Mouse (Mus musculus): ENCODE data around the gene Dlg2. TPM values are rescaled to one million over a fixed set of nuclear protein-coding genes. Genes with fewer than 3 reads are reported as not detected.

Dlg2 gene
- polyA plus RNA-seq, 1 experiment from 2014 or later = 6.3 TPM

GRCm38 (mm10) chr7:92461256-92461655 lies 1984.8 kb downstream of the Dlg2 start:
- Histone ChIP-seq H3K9ac (ENCODE audit: low read length) (no peak overlapping the region), H3K36me3 (ENCODE audit: control insufficient read depth, insufficient read depth, low read length) (no peaks in the 10 kb centered on the region), H3K27ac (ENCODE audit: low read depth) (no peak overlapping the region), H3K4me2 (ENCODE audit: low read length) (no peak overlapping the region), H3K4me3 (ENCODE audit: low read depth, low read length) (no peak overlapping the region), H3K9me3 (ENCODE audit: control insufficient read depth, low read length) (no peaks in the 10 kb centered on the region), H3K4me1 (replicated peaks; ENCODE audit: control insufficient read depth, insufficient read depth, low read length) (no peaks in the 10 kb centered on the region), H3K27me3 (replicated peaks; ENCODE audit: control insufficient read depth, insufficient read depth, low read length) (no peaks in the 10 kb centered on the region)
- ATAC-seq (replicated peaks; ENCODE audit: low FRiP score, low TSS enrichment, low read depth) (no peak), DNase-seq (ENCODE audit: low spot score) (no peak)
- 66% methylated on average over 3 of the region's 3 CpGs for WGBS

GRCm38 (mm10) chr7:92463080-92463877 lies 1986.8 kb downstream of the Dlg2 start:
- WGBS = 54% methylated on average over 2 of the region's 2 CpGs

GRCm38 (mm10) chr7:92464290-92464689 lies 1987.8 kb downstream of the Dlg2 start:
- Histone ChIP-seq H3K9me3 (ENCODE audit: control insufficient read depth, low read length) (no peaks in the 10 kb centered on the region), H3K36me3 (ENCODE audit: control insufficient read depth, insufficient read depth, low read length) (no peaks in the 10 kb centered on the region), H3K27ac (ENCODE audit: low read depth) (no peak overlapping the region), H3K4me2 (ENCODE audit: low read length) (no peak overlapping the region), H3K4me3 (ENCODE audit: low read depth, low read length) (no peak overlapping the region), H3K4me1 (replicated peaks; ENCODE audit: control insufficient read depth, insufficient read depth, low read length) (no peaks in the 10 kb centered on the region), H3K27me3 (replicated peaks; ENCODE audit: control insufficient read depth, insufficient read depth, low read length) (no peaks in the 10 kb centered on the region), H3K9ac (ENCODE audit: low read length) (no peak overlapping the region)
- DNase-seq (ENCODE audit: low spot score) (no peak), ATAC-seq (replicated peaks; ENCODE audit: low FRiP score, low TSS enrichment, low read depth) (no peak)
- 67% methylated on average over 2 of the region's 2 CpGs for WGBS

More at GRCm38 (mm10) chr7:92463080-92463877, 1986.8 kb downstream of the Dlg2 start:
- ATAC-seq (replicated peaks; ENCODE audit: low FRiP score, low TSS enrichment, low read depth) (no peak), DNase-seq (ENCODE audit: low spot score) (no peak)
- H3K27me3 ChIP-seq (replicated peaks; ENCODE audit: control insufficient read depth, insufficient read depth, low read length) = no peaks in the 10 kb centered on the region
- no peak overlapping the region for H3K9ac ChIP-seq (ENCODE audit: low read length)
- no peaks in the 10 kb centered on the region for H3K36me3 ChIP-seq (ENCODE audit: control insufficient read depth, insufficient read depth, low read length)
- H3K9me3 ChIP-seq (ENCODE audit: control insufficient read depth, low read length) = no peaks in the 10 kb centered on the region
- H3K4me2 ChIP-seq (ENCODE audit: low read length) = no peak overlapping the region
- H3K4me1 ChIP-seq (replicated peaks; ENCODE audit: control insufficient read depth, insufficient read depth, low read length) = no peaks in the 10 kb centered on the region
- no peak overlapping the region for H3K4me3 ChIP-seq (ENCODE audit: low read depth, low read length)
- no peak overlapping the region for H3K27ac ChIP-seq (ENCODE audit: low read depth)

GRCm38 (mm10) chr7:92479143-92479542 lies 2002.7 kb downstream of the Dlg2 start:
- H3K36me3 ChIP-seq (ENCODE audit: control insufficient read depth, insufficient read depth, low read length) = no peaks in the 10 kb centered on the region
- H3K9ac ChIP-seq (ENCODE audit: low read length) = no peak overlapping the region
- H3K4me2 ChIP-seq (ENCODE audit: low read length) = no peak overlapping the region
- no peak overlapping the region for H3K27ac ChIP-seq (ENCODE audit: low read depth)
- no peaks in the 10 kb centered on the region for H3K4me1 ChIP-seq (replicated peaks; ENCODE audit: control insufficient read depth, insufficient read depth, low read length)
- ATAC-seq (replicated peaks; ENCODE audit: low FRiP score, low TSS enrichment, low read depth) (no peak), DNase-seq (ENCODE audit: low spot score) (no peak)
- no peaks in the 10 kb centered on the region for H3K27me3 ChIP-seq (replicated peaks; ENCODE audit: control insufficient read depth, insufficient read depth, low read length)
- WGBS = 70% methylated on average over 1 of the region's 1 CpGs
- H3K9me3 ChIP-seq (ENCODE audit: control insufficient read depth, low read length) = no peaks in the 10 kb centered on the region
- no peak overlapping the region for H3K4me3 ChIP-seq (ENCODE audit: low read depth, low read length)

- Histone ChIP-seq H3K4me1 (replicated peaks; ENCODE audit: control insufficient read depth, insufficient read depth, low read length) (no peaks in the 10 kb centered on the region), H3K27me3 (replicated peaks; ENCODE audit: control insufficient read depth, insufficient read depth, low read length) (no peaks in the 10 kb centered on the region), H3K9me3 (ENCODE audit: control insufficient read depth, low read length) (no peaks in the 10 kb centered on the region), H3K36me3 (ENCODE audit: control insufficient read depth, insufficient read depth, low read length) (no peaks in the 10 kb centered on the region), H3K27ac (ENCODE audit: low read depth) (no peak overlapping the region), H3K4me3 (ENCODE audit: low read depth, low read length) (no peak overlapping the region), H3K4me2 (ENCODE audit: low read length) (no peak overlapping the region), H3K9ac (ENCODE audit: low read length) (no peak overlapping the region)
- DNase-seq (ENCODE audit: low spot score) (no peak), ATAC-seq (replicated peaks; ENCODE audit: low FRiP score, low TSS enrichment, low read depth) (no peak)
- whole genome bisulfite sequencing = 80% methylated on average over 2 of the region's 2 CpGs
These were observed 2003.3 kb downstream of the Dlg2 start for GRCm38 (mm10) chr7:92479748-92480147.

- H3K9me3 ChIP-seq (ENCODE audit: control insufficient read depth, low read length) = no peaks in the 10 kb centered on the region
- no peak overlapping the region for H3K4me2 ChIP-seq (ENCODE audit: low read length)
- WGBS = 81% methylated on average over 3 of the region's 3 CpGs
- no peaks in the 10 kb centered on the region for H3K36me3 ChIP-seq (ENCODE audit: control insufficient read depth, insufficient read depth, low read length)
- DNase-seq (ENCODE audit: low spot score) (no peak), ATAC-seq (replicated peaks; ENCODE audit: low FRiP score, low TSS enrichment, low read depth) (no peak)
- H3K27me3 ChIP-seq (replicated peaks; ENCODE audit: control insufficient read depth, insufficient read depth, low read length) = no peaks in the 10 kb centered on the region
- H3K4me1 ChIP-seq (replicated peaks; ENCODE audit: control insufficient read depth, insufficient read depth, low read length) = no peaks in the 10 kb centered on the region; the same call in 1 of the 2 replicates
- H3K27ac ChIP-seq (ENCODE audit: low read depth) = no peak overlapping the region
- H3K4me3 ChIP-seq (ENCODE audit: low read depth, low read length) = no peak overlapping the region
- H3K9ac ChIP-seq (ENCODE audit: low read length) = no peak overlapping the region
These were observed 2006.9 kb downstream of the Dlg2 start for GRCm38 (mm10) chr7:92483346-92483745.

- Histone ChIP-seq H3K36me3 (ENCODE audit: control insufficient read depth, insufficient read depth, low read length) (no peaks in the 10 kb centered on the region), H3K27me3 (replicated peaks; ENCODE audit: control insufficient read depth, insufficient read depth, low read length) (no peaks in the 10 kb centered on the region), H3K4me3 (ENCODE audit: low read depth, low read length) (no peak overlapping the region), H3K9me3 (ENCODE audit: control insufficient read depth, low read length) (no peaks in the 10 kb centered on the region), H3K9ac (ENCODE audit: low read length) (no peak overlapping the region), H3K4me2 (ENCODE audit: low read length) (no peak overlapping the region), H3K27ac (ENCODE audit: low read depth) (peak overlapping the region; percentile 43; the same call in 1 of the 2 replicates), H3K4me1 (replicated peaks; ENCODE audit: control insufficient read depth, insufficient read depth, low read length) (no peaks in the 10 kb centered on the region; the same call in 1 of the 2 replicates)
- no peak for DNase-seq (ENCODE audit: low spot score)
- no peak for ATAC-seq (replicated peaks; ENCODE audit: low FRiP score, low TSS enrichment, low read depth)
- WGBS = 19% methylated on average over 3 of the region's 3 CpGs
These were observed 2009.6 kb downstream of the Dlg2 start for GRCm38 (mm10) chr7:92485881-92486710.

- Histone ChIP-seq H3K4me3 (ENCODE audit: low read depth, low read length) (no peak overlapping the region), H3K27ac (ENCODE audit: low read depth) (no peak overlapping the region), H3K4me2 (ENCODE audit: low read length) (no peak overlapping the region), H3K27me3 (replicated peaks; ENCODE audit: control insufficient read depth, insufficient read depth, low read length) (no peaks in the 10 kb centered on the region), H3K9me3 (ENCODE audit: control insufficient read depth, low read length) (no peaks in the 10 kb centered on the region), H3K36me3 (ENCODE audit: control insufficient read depth, insufficient read depth, low read length) (no peaks in the 10 kb centered on the region), H3K4me1 (replicated peaks; ENCODE audit: control insufficient read depth, insufficient read depth, low read length) (no peaks in the 10 kb centered on the region; the same call in 1 of the 2 replicates), H3K9ac (ENCODE audit: low read length) (no peak overlapping the region)
- ATAC-seq (replicated peaks; ENCODE audit: low FRiP score, low TSS enrichment, low read depth) (no peak), DNase-seq (ENCODE audit: low spot score) (no peak)
- 77% methylated on average over 4 of the region's 4 CpGs for WGBS
These were observed 2010.4 kb downstream of the Dlg2 start for GRCm38 (mm10) chr7:92486878-92487277.

Measured in intestine, embryonic 14.5 days (tissue).